Mouse (Mus musculus) T-helper 17 cell (primary cell): ENCODE data around the gene Lrmda.
"Not testable (repeated sequence)": the region's sequence is repeated elsewhere in the genome, so short reads cannot be mapped to it uniquely, and the experiment has no call there.

Experiments
- in situ Hi-C, 2 experiments: fragments of 300-600 bp; cut with MboI, MseI; formaldehyde crosslinking; loops; 1 replicate in 1 of 2; 2 replicates in 1 of 2; pipeline ENCODE4 v1.15.1; 2025; ENCODE audit warnings: high pct_unique_total_duplicates in 2 of 2

Lrmda gene

DNA sequence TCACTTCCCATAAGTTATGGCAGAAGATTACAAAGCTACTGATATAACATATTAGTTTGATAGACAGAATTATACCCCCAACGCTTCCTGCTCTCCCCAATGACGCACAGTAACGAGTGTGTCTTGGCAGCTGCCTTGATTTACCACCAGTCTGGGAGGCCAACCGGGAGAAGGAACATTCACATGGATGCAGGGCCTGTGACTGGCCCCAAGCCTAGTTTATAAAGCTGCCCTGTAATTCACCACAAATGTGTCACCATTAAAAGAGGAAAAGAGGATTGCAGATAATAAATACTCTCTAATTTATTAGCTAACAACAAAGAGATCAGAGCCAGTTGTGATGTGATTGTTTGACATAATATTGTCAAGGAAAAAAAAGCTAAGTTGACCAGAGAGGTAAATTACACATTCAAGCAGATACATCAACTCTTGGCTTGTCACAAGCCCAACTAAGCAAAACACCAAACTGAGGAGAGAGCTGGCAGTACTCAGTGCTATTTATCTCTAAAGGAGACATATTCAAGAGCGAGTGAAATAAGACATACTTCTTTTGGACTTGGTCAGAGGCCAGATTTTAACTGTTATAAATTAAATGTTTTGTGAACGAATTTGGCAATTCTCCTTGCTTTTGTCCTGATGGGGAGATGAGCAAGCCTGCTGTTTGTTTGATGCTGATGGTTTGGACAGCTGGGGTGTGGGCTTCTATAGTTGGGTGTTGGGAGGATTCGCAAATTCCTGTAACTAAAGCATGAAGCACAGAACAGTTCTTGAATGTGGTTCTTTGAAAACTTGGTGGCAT lies 740.9 kb downstream of the Lrmda start:
- in situ Hi-C loops: no loop called here

GRCm38 (mm10) chr14:22781709-22782108 lies 762.2 kb downstream of the Lrmda start:
- in situ Hi-C loops: no loop called here

DNA sequence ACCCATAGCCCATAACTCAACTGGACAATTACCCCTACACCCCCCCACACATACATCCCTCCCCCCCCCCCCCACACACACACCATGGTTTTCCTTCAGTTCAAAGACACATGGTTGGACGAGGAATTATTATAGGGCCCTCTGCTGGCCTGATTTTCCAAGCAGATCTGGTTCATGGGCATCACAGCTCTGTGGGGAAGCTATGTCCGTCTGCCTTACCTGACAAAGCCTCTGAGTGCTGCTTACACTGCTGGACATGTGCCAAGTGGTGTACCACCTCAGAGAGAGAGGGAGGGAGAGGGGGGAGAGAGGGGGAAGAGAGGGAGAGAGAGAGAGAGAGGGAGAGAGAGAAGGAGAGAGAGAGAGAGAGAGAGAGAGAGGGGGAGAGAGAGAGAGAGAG lies 762.9 kb downstream of the Lrmda start:
- in situ Hi-C loops: no loop called here

GRCm38 (mm10) chr14:22783211-22784161 lies 764.0 kb downstream of the Lrmda start:
- in situ Hi-C loops: no loop called here

- in situ Hi-C loops: no loop called here
Observed at GRCm38 (mm10) chr14:22800020-22800419, 780.5 kb downstream of the Lrmda start.

DNA sequence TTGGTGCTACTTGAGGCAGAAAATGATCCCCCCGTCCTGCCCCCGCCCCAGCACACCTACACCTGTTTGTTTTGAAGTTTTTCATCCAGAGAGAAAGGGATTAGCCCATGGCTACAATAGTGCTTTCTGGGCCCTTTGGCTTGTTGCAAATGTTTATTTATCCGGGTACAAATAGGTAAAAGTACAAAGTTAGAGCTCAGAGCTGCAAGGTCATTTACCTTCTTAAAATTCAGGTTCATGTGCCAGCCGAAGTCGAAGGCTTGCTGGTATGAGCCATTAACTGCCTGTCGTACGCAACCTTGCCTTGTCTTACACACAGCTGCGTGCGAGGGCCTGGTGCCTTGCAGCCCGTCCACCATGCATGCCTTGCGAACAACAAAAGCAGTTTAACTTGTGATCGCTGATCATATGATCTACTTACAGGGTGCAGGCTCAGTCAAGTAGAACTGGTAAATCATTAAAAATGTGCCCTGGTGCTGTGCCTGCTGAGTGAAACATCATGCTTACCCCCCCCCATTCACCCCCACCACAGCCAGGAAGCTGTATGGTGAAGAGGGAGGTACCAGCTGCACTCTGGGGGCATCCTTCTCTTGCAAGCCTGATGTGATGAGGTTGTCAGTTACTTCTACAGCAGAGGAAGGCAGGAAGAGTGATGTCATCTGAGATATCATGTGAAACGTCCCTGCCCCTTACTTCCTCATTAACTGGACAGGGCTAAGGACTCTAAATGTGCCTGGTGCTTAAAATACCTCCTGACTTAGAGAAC lies 781.5 kb downstream of the Lrmda start:
- in situ Hi-C loops: no loop called here

- in situ Hi-C loops: not testable (repeated sequence)
Observed at GRCm38 (mm10) chr14:22801714-22802113, 782.2 kb downstream of the Lrmda start.

GRCm38 (mm10) chr14:22807324-22807723 lies 787.8 kb downstream of the Lrmda start:
- in situ Hi-C loops: no loop called here

GRCm38 (mm10) chr14:22807726-22808594 lies 788.4 kb downstream of the Lrmda start:
- in situ Hi-C loops: no loop called here

- in situ Hi-C loops: no loop called here
Observed at GRCm38 (mm10) chr14:22808595-22809166, 789.2 kb downstream of the Lrmda start.

GRCm38 (mm10) chr14:22809229-22809628 lies 789.7 kb downstream of the Lrmda start:
- in situ Hi-C loops: no loop called here

GRCm38 (mm10) chr14:22810531-22810930 lies 791.0 kb downstream of the Lrmda start:
- in situ Hi-C loops: no loop called here

DNA sequence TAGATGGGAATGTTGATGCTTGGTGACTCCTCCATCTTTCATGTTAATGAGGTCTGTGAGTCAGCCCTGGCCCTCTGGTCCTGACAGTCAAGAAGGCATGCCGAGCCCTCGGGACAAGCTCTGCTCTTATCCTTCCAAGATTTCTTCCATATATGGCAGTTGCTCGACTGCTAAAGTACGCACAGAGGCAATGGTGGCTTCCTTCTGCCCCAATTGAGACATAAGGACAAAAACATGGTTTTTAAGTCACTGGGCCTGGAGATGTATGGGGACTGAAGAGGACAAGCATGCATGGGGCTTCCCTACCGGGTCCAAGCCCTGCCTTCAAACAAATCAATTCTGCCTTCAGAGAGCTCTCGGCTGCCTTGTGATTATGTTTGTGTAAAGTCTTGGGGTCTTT lies 793.3 kb downstream of the Lrmda start:
- in situ Hi-C loops: no loop called here

DNA sequence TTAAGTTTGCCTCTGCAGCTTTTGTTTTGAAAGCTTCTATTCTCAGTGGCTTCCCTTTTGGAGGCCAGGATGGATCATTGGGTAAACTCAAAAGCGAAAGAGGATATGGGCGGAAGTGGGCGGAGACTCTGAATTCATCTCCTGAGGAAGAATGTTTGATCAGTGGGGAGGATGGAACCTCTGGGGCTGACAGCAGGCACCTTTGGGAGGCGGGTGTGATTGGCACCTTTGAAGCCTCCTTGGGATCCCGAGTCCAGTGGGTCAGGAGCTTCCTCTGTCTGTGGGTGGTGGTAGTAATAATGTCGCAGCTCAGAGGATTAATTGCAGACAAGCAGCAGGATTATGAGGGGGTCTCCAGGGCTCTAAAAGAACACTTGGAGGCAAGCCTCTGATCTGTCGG lies 793.9 kb downstream of the Lrmda start:
- in situ Hi-C loops: no loop called here

GRCm38 (mm10) chr14:22814811-22815345 lies 795.4 kb downstream of the Lrmda start:
- in situ Hi-C loops: no loop called here

- in situ Hi-C loops: no loop called here
Observed at GRCm38 (mm10) chr14:22817346-22818201, 798.1 kb downstream of the Lrmda start.

DNA sequence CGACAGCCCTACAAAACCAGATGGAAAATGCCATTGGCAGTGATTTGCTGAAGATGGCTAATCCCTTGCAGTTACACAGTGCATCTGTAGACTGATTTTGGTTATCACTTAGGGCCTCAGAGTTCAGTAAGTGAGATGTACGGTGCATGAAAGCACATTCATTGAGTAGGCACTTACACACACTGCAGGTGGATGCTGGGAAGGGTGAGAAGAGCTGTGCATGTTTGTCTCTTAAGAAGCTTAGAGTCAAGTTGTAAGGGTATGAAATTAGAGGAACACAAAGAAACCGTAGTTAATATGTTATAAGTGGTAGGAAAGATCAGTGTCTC lies 798.7 kb downstream of the Lrmda start:
- in situ Hi-C loops: no loop called here

DNA sequence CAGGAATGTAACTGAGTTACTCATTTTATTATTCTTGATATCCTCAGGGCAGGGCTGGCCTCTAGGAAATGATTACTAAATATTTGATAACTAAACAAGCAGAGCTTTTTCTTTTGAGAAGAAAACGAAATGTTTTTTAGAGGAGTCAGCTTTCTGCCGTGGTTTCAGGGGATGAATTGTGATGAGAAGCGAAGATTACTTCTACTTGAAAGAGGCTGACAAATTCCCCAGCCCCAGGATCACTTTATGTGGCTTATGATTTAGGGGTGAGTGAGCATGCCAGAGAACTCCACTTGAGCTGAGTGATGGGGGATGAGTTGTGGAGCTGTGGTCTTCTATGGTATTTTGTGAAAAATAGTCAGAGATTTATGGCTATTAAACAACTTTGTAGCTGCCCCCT lies 803.4 kb downstream of the Lrmda start:
- in situ Hi-C loops: no loop called here

DNA sequence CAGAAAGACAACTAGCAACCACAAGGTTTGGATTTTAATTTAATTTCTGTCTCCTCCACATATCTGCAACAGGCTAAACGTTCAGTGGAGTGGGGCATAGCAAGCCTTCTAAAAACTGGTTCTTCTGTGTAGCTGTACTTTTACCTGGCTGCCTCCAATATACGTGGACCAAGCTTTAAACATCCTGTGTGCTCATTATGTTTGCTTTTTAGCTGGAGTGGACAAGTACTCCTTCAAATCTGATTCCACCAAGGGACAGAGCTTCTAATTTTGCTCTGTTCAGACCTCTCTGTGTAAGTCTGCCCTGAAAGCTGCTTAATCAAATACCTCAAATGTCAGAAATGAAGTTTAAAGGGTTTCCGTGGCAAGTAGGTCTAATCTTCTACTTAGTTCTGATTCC lies 807.3 kb downstream of the Lrmda start:
- in situ Hi-C loops: no loop called here
